Mouse (Mus musculus) subcutaneous adipose tissue, adult 2 months (tissue): ENCODE measurements around the gene Cypt3. TPM values are rescaled to one million over a fixed set of nuclear protein-coding genes. Genes with fewer than 3 reads are reported as not detected.

Source experiments
- polyA plus RNA-seq: library from polyadenylated mRNA; depleted of rRNA; stranded (reverse); fragments of >200 nt; gene quantifications from 2 replicates; pipeline ENCODE4 v1.2.3, GENCODE M21; 2012; ENCODE audit warnings: low replicate concordance; rRNA removed

Gene Cypt3
- polyA plus RNA-seq = not detected in 2 replicates

DNA sequence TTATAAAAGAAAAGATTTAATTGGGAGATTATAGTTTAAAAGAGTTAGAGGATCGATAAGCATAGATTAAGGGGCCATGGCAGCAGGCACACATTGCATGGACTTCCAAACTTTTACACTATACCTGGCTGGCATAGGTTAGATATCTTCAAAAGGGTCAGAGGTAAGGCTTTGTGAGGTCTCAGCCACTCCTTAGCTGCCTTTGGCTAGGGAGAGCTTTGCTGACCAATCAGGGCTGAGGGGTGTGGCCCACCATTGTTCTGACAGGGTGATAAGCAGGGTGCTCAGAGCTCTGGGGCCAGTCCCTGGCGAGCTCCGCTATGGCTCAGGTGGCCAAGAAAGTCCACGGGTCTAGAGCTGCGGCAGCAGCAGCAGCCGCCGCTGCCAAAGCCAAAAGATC is at the start of gene Cypt3:
Gene Cypt3 (plus strand): TSS at position 301 of the 400 bp plus-strand sequence.

Other genes with a start within 250 kb of the Cypt3 start
- 31.7 and 44.1 TPM in 2 replicates for gene Ubqln2, start 60.4 kb upstream of the Cypt3 start, polyA plus RNA-seq
- gene Kctd12b, start 137.8 kb downstream of the Cypt3 start, polyA plus RNA-seq = 7.3 and 12.8 TPM in 2 replicates
- gene Nbdy, start 165.0 kb downstream of the Cypt3 start, polyA plus RNA-seq = 46.1 and 65.9 TPM in 2 replicates